Mouse (Mus musculus) cortical plate, adult 2 months (tissue): ENCODE results near the gene Sh3glb1. TPM values are rescaled to one million over a fixed set of nuclear protein-coding genes. Genes with fewer than 3 reads are reported as not detected.

Source experiments
- H3K27ac ChIP-seq: fragments of 200-500 bp; 2 replicates; pipeline ENCODE4 v1.5.1; 2012; ENCODE audit warnings: low read length, control low read depth, inconsistent platforms; ENCODE audit not compliant: insufficient read depth
- H3K4me1 ChIP-seq: fragments of 200-500 bp; 2 replicates; pipeline ENCODE4 v1.6.1; 2011; ENCODE audit warnings: low read length; ENCODE audit not compliant: control insufficient read depth, insufficient read depth
- H3K4me3 ChIP-seq: fragments of 200-500 bp; 2 replicates; pipeline ENCODE4 v1.5.1; 2011; ENCODE audit warnings: mild to moderate bottlenecking, low read length, control low read depth; ENCODE audit not compliant: insufficient read depth
- CTCF ChIP-seq: fragments of 200-500 bp; IDR thresholded peaks from 2 replicates; pipeline ENCODE4 v1.5.1; 2011; ENCODE audit warnings: mild to moderate bottlenecking, control low read depth, low read length; ENCODE audit not compliant: insufficient read depth; ENCODE audit errors: extremely low read depth
- POLR2A ChIP-seq: fragments of 200-500 bp; IDR thresholded peaks from 2 replicates; pipeline ENCODE4 v1.6.1; 2011; ENCODE audit warnings: mild to moderate bottlenecking, low read length, control low read depth; ENCODE audit not compliant: insufficient read depth; ENCODE audit errors: extremely low read depth
- polyA plus RNA-seq: library from polyadenylated mRNA; depleted of rRNA; stranded (reverse); fragments of >200 nt; gene quantifications from 2 replicates; pipeline ENCODE4 v1.2.3, GENCODE M21; 2012

Sh3glb1 gene
- polyA plus RNA-seq, 1 experiment, result 27.3 TPM

DNA sequence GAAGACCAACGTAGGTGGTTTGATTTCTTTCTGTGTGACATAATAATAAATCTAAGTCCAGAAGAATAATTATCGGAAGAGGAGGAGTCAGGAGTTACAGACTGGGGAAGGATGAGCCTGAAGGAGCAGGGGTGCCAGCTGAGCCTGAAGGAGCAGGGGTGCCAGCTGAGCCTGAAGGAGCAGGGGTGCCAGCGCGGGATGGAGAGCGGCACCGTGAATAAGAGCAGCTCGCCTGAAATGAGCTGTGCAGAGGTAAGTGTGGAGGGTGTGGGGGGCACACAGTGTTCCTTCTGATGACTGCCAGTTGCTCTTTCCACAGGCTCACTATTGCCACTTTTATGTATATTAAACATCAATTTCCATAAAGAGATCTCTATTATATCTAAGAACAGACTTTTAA lies 5.1 kb downstream of the Sh3glb1 start:
- Histone ChIP-seq H3K27ac (no peak overlapping the region), H3K4me3 (no peak overlapping the region), H3K4me1 (peaks cover 8% of the 10 kb centered on the region)
- TF ChIP-seq POLR2A (no peak), CTCF (no peak)

DNA sequence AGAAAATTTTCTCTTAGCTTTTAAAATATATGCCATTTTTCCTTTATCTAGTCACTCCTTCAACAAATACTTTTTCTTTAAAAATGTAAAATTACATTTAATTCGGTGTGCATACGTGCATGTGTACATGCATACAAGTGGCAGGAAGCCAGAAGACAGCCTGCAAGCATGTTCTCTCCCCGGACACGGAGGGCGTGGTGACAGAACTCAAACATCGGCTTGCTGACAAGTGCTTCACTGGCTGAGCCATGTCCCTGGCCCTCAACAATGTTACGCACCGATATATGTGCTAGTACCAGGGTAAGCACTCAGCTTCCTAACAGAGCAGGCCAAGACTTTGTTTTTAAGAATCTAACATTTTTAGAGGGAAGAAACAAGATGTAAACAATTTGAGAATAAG lies 5.5 kb downstream of the Sh3glb1 start:
- H3K4me1 ChIP-seq, result peaks cover 8% of the 10 kb centered on the region
- TF ChIP-seq POLR2A (no peak), CTCF (no peak)
- H3K27ac ChIP-seq, result no peak overlapping the region
- H3K4me3 ChIP-seq, result no peak overlapping the region

DNA sequence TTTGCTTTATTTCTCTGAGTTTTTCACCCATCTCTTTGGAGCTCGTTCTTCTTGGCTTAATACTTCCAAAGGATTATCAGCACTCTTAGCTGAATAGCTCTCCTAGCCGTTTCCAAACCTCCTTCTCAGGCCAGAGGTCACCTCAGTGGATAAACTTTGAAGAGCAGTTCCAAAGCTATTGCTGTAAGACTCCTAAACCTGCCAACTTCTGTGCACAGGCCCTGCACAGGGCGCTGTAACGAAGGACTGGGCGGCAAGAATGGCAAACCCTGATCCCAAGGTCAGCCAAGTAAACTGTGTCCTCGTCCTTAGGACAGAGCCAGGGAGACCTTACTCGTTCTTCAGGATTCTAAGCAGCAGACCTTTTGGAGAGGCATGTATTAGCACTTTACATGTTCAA lies 6.0 kb downstream of the Sh3glb1 start:
- Histone ChIP-seq H3K4me3 (no peak overlapping the region), H3K27ac (peak overlapping the region; percentile 58; the same call in 1 of the 2 replicates), H3K4me1 (peaks cover 8% of the 10 kb centered on the region)
- no peak for TF ChIP-seq CTCF

DNA sequence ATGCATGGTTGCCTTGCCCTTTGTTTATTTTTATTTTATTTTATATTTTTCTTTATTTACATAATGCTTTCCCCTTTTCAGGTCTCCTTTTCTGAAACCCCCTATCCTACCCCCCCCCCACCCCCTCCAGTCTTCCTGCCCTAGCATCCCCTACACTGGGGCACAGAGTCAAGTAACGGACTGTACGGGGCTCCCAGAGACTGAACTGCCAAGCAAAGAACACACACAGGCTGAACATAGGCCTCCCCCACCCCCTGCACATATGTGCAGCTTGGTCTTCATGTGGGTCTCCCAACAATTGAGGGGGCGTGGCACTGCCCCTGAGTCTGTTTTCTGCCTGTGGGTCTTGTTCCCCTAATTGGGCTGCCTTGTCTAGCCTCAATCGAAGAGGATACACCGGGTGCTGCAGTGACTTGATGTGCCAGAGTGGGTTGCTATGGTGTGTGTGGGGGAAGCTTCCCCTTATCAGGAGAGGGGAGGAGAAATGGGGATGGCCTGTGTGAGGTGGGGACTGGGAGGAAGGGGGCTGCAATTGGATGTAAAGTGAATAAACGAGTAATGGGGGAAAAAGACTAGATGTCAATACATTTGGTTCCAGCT lies 8.4 kb downstream of the Sh3glb1 start:
- Histone ChIP-seq H3K4me3 (no peak overlapping the region), H3K4me1 (peaks cover 8% of the 10 kb centered on the region), H3K27ac (no peak overlapping the region)
- TF ChIP-seq CTCF (no peak), POLR2A (no peak)

DNA sequence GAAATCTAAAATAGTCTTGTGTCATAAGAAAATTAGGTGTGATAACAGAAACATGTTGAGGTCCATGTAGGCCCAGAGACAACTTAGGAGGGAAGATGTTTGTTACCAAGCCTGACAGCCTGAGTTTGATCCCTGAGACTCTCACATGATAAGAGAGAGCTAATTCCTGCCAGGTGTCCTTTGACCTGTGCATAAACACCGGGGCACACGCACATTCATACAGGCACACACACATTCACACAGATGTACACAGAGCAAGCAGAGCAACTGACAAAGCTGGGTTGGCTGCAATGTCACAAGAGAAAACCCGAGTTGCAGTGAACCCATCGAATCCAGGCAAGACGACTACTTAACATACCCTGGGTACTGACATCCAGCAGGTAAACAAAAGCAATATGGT lies 11.5 kb downstream of the Sh3glb1 start:
- Histone ChIP-seq H3K4me3 (no peak overlapping the region), H3K27ac (no peak overlapping the region), H3K4me1 (no peaks in the 10 kb centered on the region)
- TF ChIP-seq POLR2A, result no peak
- no peak for TF ChIP-seq CTCF

DNA sequence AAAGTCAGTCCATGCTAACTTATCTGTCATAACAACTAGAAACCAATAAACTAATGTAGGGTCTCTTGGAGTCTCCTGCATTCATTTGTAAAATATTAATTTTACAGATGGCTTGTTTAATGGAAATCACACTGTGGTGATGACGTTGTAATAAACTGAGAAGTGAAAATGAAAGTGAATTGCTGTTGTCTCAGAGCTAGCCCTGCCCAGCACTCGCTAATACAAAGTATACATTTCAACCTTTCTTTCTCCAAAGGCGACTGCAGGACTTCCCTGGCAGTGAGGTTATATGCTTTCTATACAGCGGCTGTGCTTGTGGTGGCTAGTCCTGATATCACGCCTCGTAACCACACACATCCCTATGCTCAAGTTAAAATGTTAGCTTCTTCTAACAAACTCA lies 16.2 kb downstream of the Sh3glb1 start:
- H3K4me1 ChIP-seq, result no peaks in the 10 kb centered on the region
- TF ChIP-seq CTCF (no peak), POLR2A (no peak)
- no peak overlapping the region for H3K27ac ChIP-seq

DNA sequence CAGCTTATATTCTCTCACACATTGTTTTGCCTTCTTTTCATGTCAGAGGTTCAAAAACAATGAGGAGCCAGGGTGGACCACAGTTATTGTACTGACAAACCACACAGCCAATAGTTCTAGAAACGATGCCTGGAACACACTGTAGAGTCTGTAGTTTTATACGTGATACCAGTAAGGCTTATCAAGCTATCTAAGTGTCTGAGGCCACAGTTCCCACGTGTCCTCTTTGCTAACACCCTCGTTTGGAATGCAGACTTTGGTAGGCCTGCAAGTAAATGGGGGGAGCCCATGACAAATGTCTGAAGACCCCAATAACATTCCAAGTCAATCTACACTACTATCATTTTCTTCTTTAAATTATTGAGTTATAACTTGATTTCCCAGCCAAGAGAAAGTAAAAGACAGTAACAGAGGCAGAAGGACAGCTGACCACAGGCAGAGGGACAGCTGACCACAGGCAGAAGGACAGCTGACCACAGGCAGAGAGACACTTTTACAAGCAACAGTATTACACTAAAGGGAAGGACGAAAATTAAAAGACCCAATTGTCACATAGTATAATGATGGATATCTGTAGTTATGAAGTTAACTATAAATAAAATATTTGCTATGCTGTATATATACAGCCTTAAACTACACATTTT lies 21.2 kb downstream of the Sh3glb1 start:
- Histone ChIP-seq H3K27ac (peak overlapping the region; percentile 90; the same call in 1 of the 2 replicates), H3K4me3 (no peak overlapping the region), H3K4me1 (0 out of 2 replicates have a peak, but pooled peaks cover 3% of the 10 kb centered on the region)
- TF ChIP-seq CTCF, result no peak
- TF ChIP-seq POLR2A, result no peak

More for the DNA sequence above, 16.2 kb downstream of the Sh3glb1 start:
- no peak overlapping the region for H3K4me3 ChIP-seq

DNA sequence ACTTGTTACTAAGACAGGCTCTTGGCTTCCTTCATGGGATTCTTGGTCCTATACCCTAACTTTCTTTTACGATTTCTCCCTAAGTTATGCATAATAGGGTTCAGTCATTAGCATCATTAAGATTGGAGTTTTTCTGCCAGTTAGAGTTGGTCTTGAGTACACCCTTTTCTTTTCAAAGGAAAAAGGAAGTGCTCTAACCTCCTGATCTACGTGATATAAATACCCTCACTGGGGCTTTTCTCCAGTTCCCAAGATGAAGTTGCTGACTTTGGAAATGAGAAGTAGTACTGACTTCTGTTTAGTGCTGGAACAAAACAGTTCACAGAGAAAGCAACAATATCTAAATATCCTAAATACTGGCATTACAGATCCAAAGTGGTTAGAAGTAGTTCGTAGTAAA lies 22.2 kb downstream of the Sh3glb1 start:
- TF ChIP-seq CTCF, result no peak
- no peak for TF ChIP-seq POLR2A
- H3K4me1 ChIP-seq, result 0 out of 2 replicates have a peak, but pooled peaks cover 3% of the 10 kb centered on the region
- no peak overlapping the region for H3K27ac ChIP-seq
- H3K4me3 ChIP-seq, result no peak overlapping the region

DNA sequence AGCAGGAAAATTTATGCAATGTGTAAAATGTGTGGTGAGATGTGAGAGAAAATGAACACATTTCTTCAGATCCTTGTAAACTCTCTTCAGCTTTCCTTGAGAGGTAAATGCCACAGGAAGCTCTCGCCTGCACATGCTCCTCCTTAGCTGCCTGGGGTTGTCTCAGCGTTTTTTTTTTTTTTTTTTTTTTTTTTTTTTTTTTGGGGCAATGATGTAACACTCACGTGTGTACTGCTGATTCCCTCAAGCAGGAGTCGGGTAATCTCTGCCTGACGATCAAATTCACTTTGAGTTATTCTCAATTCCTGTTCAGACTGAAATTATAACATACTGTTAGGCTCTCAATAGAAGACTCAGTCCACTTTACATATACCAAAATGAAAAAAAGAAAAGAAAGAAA lies 23.0 kb downstream of the Sh3glb1 start:
- Histone ChIP-seq H3K27ac (no peak overlapping the region), H3K4me3 (no peak overlapping the region), H3K4me1 (0 out of 2 replicates have a peak, but pooled peaks cover 3% of the 10 kb centered on the region)
- TF ChIP-seq POLR2A, result no peak
- no peak for TF ChIP-seq CTCF

DNA sequence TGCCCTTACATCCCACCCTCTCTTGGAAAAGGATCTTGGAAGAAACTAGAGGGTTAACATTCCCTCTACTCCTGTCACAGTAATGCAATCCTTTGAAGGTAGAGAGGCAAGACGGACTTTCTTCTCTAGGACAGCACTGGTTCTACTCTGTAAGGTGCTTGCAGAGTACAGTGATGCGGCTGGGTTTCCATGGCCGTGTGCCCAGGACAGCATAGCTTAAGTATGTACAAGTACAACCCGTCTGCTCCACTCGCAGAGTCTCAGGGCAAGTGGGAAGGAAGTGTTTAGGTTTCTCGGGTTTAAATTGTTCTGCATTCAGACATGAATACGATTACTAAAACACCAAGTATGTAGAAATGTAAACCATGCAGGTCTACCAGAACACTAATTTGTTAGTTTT lies 25.2 kb downstream of the Sh3glb1 start:
- no peak for TF ChIP-seq POLR2A
- TF ChIP-seq CTCF, result no peak
- no peak overlapping the region for H3K27ac ChIP-seq
- H3K4me1 ChIP-seq, result 0 out of 2 replicates have a peak, but pooled peaks cover 3% of the 10 kb centered on the region
- H3K4me3 ChIP-seq, result no peak overlapping the region

DNA sequence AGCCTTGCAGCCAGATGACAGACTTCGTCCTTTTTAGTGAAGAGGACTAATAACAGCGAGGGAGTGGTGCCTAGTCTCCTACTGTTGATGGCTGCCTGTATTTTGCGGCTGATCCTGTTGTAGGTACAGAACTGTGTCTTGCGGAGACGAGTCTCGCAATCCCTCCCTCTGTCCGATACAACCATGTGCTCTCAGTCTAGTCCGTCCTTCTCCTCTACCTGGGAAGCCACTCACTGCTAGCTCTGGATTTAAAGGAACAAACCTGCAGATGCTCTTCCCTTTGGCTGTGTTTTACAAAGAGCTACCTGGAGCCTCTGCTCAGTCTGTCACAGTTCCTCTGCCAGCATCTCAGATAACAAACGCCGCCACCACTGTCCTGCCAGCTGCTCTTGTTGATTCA lies 26.1 kb downstream of the Sh3glb1 start:
- TF ChIP-seq CTCF (no peak), POLR2A (no peak)
- Histone ChIP-seq H3K4me3 (no peak overlapping the region), H3K4me1 (0 out of 2 replicates have a peak, but pooled peaks cover 3% of the 10 kb centered on the region), H3K27ac (no peak overlapping the region)
